Mouse (Mus musculus): ENCODE results near the gene Aebp1. TPM values are rescaled to one million over a fixed set of nuclear protein-coding genes. Genes with fewer than 3 reads are reported as not detected.

Aebp1 gene
- polyA plus RNA-seq, 1 experiment: not detected

DNA sequence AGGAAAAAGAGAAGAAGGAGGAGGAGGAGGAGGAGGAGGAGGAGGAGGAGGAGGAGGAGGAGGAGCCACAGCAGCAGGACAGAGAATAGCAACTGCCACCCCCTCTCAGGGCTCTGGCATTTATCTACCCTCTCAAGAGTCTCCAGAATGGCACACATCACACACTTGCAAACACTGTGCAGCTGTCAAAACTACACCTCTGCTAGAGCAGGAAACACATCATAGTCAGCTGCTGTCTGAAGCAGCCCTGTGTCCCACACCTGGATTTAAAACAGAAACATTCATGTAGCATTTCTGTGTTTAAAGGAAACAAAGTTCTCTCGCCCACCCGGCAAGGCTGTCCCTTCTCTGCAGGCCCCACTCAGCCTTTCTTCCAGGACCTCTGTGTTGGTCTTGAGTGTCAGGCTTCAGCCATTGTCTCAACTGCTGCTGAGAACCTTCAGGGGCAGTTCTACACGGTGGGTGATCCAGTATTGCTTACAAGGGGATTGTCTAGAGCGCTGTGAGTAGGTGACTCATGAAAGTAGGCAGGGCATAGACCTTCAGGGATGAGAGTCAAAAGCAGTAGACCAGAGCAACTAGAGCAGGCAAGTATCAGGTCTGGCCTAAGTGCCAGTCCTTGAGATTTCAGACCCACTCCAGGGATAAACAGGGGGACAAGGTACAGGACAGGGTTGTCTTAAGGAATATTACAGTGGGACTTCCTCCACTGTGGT lies 10.6 kb upstream of the Aebp1 start:
- no peak overlapping the region for H3K4me3 ChIP-seq (ENCODE audit: insufficient read depth, low read depth, low read length)
- peaks cover 25% of the 10 kb centered on the region for H3K4me1 ChIP-seq (ENCODE audit: control insufficient read depth, insufficient read depth, low read length)
- 43% methylated on average over 4 of the region's 4 CpGs for WGBS
- H3K27ac ChIP-seq (ENCODE audit: insufficient read depth, low read depth, low read length): no peak overlapping the region
- no peak for TF ChIP-seq POLR2A (IDR thresholded peaks at IDR 0.05; ENCODE audit: insufficient read depth, low read depth, low read length)
- TF ChIP-seq CTCF (IDR thresholded peaks at IDR 0.05; ENCODE audit: insufficient read depth, low read depth, low read length): no peak

- no peak overlapping the region for H3K4me3 ChIP-seq (ENCODE audit: insufficient read depth, low read depth, low read length)
- TF ChIP-seq CTCF (IDR thresholded peaks at IDR 0.05; ENCODE audit: insufficient read depth, low read depth, low read length): no peak
- TF ChIP-seq POLR2A (IDR thresholded peaks at IDR 0.05; ENCODE audit: insufficient read depth, low read depth, low read length): no peak
- WGBS: 37% methylated on average over 1 of the region's 1 CpGs
- no peak overlapping the region for H3K27ac ChIP-seq (ENCODE audit: insufficient read depth, low read depth, low read length)
- H3K4me1 ChIP-seq (ENCODE audit: control insufficient read depth, insufficient read depth, low read length): peaks cover 21% of the 10 kb centered on the region
Measured at GRCm38 (mm10) chr11:5852314-5852713, 9.4 kb upstream of the Aebp1 start.

GRCm38 (mm10) chr11:5855481-5855880 lies 6.3 kb upstream of the Aebp1 start:
- TF ChIP-seq POLR2A (IDR thresholded peaks at IDR 0.05; ENCODE audit: insufficient read depth, low read depth, low read length) (no peak), CTCF (IDR thresholded peaks at IDR 0.05; ENCODE audit: insufficient read depth, low read depth, low read length) (no peak)
- Histone ChIP-seq H3K4me1 (ENCODE audit: control insufficient read depth, insufficient read depth, low read length) (peaks cover 9% of the 10 kb centered on the region; the same call in 1 of the 2 replicates), H3K27ac (ENCODE audit: insufficient read depth, low read depth, low read length) (0 out of 2 replicates have a peak overlapping the region, but pooled peaks have one; percentile 16), H3K4me3 (ENCODE audit: insufficient read depth, low read depth, low read length) (no peak overlapping the region)

- peaks cover 9% of the 10 kb centered on the region; the same call in 1 of the 2 replicates for H3K4me1 ChIP-seq (ENCODE audit: control insufficient read depth, insufficient read depth, low read length)
- H3K27ac ChIP-seq (ENCODE audit: insufficient read depth, low read depth, low read length): 0 out of 2 replicates have a peak overlapping the region, but pooled peaks have one; percentile 18
- no peak overlapping the region for H3K4me3 ChIP-seq (ENCODE audit: insufficient read depth, low read depth, low read length)
- TF ChIP-seq POLR2A (IDR thresholded peaks at IDR 0.05; ENCODE audit: insufficient read depth, low read depth, low read length) (no peak), CTCF (IDR thresholded peaks at IDR 0.05; ENCODE audit: insufficient read depth, low read depth, low read length) (no peak)
- WGBS: 56% methylated on average over 7 of the region's 7 CpGs
Measured at GRCm38 (mm10) chr11:5855902-5856301, 5.8 kb upstream of the Aebp1 start.

GRCm38 (mm10) chr11:5856479-5857130 lies 5.1 kb upstream of the Aebp1 start:
- H3K4me1 ChIP-seq (ENCODE audit: control insufficient read depth, insufficient read depth, low read length): peaks cover 13% of the 10 kb centered on the region
- TF ChIP-seq CTCF (IDR thresholded peaks at IDR 0.05; ENCODE audit: insufficient read depth, low read depth, low read length) (no peak), POLR2A (IDR thresholded peaks at IDR 0.05; ENCODE audit: insufficient read depth, low read depth, low read length) (no peak)
- 78% methylated on average over 8 of the region's 8 CpGs for WGBS
- 0 out of 2 replicates have a peak overlapping the region, but pooled peaks have one; percentile 18 for H3K27ac ChIP-seq (ENCODE audit: insufficient read depth, low read depth, low read length)
- no peak overlapping the region for H3K4me3 ChIP-seq (ENCODE audit: insufficient read depth, low read depth, low read length)

GRCm38 (mm10) chr11:5858723-5859122 lies 3.0 kb upstream of the Aebp1 start:
- WGBS: 76% methylated on average over 1 of the region's 1 CpGs
- Histone ChIP-seq H3K4me3 (ENCODE audit: insufficient read depth, low read depth, low read length) (no peak overlapping the region), H3K27ac (ENCODE audit: insufficient read depth, low read depth, low read length) (no peak overlapping the region), H3K4me1 (ENCODE audit: control insufficient read depth, insufficient read depth, low read length) (peaks cover 23% of the 10 kb centered on the region)
- TF ChIP-seq POLR2A (IDR thresholded peaks at IDR 0.05; ENCODE audit: insufficient read depth, low read depth, low read length) (no peak), CTCF (IDR thresholded peaks at IDR 0.05; ENCODE audit: insufficient read depth, low read depth, low read length) (no peak)

DNA sequence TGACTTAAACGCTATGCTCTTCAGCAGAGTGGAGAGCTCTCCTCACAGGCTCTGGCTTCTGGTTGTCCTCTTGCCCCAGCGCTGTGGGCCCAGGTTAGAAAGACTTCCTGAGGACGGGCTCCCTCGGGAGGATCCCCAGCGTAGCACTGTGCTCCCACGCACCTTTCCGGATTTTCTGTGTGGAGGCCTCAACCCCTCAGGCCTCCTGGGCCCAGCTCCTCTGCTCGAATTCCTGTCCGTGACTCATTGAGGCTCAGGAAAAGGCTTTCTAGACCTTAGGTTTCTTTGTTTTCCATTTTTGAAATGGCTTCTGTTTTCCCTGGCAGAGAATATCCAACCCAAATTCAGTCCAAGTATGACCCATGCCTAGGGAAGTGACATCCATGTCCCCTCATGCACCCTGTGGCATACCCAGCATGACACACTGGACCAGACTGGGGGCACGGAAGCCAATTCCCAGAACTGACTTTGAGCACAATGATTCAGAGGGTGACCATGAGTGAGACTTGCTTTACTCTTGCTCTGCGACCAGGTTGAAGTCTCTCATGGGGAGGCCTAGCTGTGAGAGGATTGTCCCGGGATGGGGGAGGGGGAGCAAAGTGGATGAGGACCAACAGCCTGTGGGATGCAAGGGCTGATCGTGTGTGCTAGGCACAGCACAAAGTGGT lies 1.7 kb upstream of the Aebp1 start:
- Histone ChIP-seq H3K4me1 (ENCODE audit: control insufficient read depth, insufficient read depth, low read length) (peaks cover 23% of the 10 kb centered on the region), H3K4me3 (ENCODE audit: insufficient read depth, low read depth, low read length) (no peak overlapping the region), H3K27ac (ENCODE audit: insufficient read depth, low read depth, low read length) (no peak overlapping the region)
- TF ChIP-seq POLR2A (IDR thresholded peaks at IDR 0.05; ENCODE audit: insufficient read depth, low read depth, low read length) (no peak), CTCF (IDR thresholded peaks at IDR 0.05; ENCODE audit: insufficient read depth, low read depth, low read length) (no peak)
- 87% methylated on average over 13 of the region's 13 CpGs for WGBS

- no peak for TF ChIP-seq POLR2A (IDR thresholded peaks at IDR 0.05; ENCODE audit: insufficient read depth, low read depth, low read length)
- TF ChIP-seq CTCF (IDR thresholded peaks at IDR 0.05; ENCODE audit: insufficient read depth, low read depth, low read length): no peak
- Histone ChIP-seq H3K4me3 (ENCODE audit: insufficient read depth, low read depth, low read length) (no peak overlapping the region), H3K27ac (ENCODE audit: insufficient read depth, low read depth, low read length) (no peak overlapping the region), H3K4me1 (ENCODE audit: control insufficient read depth, insufficient read depth, low read length) (peaks cover 23% of the 10 kb centered on the region)
- 48% methylated on average over 6 of the region's 6 CpGs for WGBS
Measured at GRCm38 (mm10) chr11:5860639-5861038, 1.1 kb upstream of the Aebp1 start.

All from olfactory bulb, adult 2 months (tissue).